Mouse (Mus musculus) layer of hippocampus, adult 9-10 months (tissue): ENCODE data around the gene Gm3854.
"Not testable (repeated sequence)": the region's sequence is repeated elsewhere in the genome, so short reads cannot be mapped to it uniquely, and the experiment has no call there.

Source experiments
- DNase-seq: peaks from one replicate; pipeline ENCODE4 v3.0.0; 2022; ENCODE audit warnings: low spot score

Gene Gm3854

GRCm38 (mm10) chr7:6343501-6344071 is at the start of gene Gm3854:
Gene Gm3854, plus strand, starts transcription at chr7:6343759.
- peak; percentile 47 for DNase-seq

- not testable (repeated sequence) for DNase-seq
Observed at GRCm38 (mm10) chr7:6300796-6301195, 42.8 kb upstream of the Gm3854 start.

DNA sequence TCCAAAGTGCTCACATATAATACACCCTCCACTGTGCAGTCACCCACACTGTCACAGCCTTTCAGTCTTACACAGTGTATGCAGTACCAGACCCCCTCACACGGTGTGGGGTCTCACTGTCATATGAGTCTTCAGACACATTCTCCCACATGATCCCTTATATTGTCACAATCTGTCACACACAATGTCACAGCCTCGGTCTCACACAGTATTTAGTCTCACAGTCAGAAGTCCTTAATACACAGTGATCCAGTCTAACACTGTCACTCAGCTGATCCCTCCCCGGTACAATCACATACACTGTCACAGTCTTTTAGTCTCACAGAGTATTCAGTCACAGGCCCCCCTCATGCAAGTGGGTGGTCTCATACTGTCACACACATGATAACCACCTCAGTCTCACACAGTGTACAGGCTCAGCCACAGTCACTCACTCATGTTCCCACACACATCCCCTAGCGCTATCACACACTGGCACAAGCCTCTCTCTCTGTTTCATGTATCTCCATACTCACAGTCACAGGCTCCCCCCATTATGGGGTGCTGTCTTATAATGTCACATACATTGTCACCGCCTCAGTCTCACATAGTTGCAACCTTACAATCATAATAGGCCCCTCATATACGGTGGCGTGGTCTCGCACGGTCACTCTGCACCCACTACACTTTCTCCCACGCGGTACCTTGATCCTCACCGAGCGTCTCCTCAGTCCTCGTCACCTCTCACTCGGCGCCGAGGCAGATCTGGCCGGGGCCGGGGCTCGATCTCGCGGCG is 12.9 kb upstream of the Gm3854 start:
- DNase-seq, result no peak

GRCm38 (mm10) chr7:6331233-6331956 is 12.2 kb upstream of the Gm3854 start, which contains the start of gene Zfp583:
Gene Zfp583, minus strand, starts transcription at chr7:6331285.
- DNase-seq, result peak; percentile 57

DNA sequence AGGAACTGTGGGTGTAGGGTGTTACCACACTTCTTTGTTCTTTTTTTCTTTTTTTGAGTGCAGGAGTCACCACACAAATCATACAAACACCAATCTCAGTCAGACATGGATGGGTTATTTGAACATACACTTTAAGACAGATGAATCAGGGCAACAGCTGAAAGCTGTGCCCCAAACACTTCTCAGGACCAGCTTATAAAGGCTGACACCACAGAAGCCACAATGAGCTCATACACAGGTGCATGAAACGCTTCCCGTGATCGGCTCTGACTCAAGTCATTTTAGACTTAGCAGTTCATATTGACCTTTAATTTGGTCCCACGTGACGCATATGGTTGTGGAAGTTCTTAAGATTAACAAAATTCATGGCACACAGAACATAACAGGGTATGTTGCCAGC is 3.7 kb upstream of the Gm3854 start:
- no peak for DNase-seq

GRCm38 (mm10) chr7:6344124-6344523 is 565 bp downstream of the Gm3854 start:
- no peak for DNase-seq

DNA sequence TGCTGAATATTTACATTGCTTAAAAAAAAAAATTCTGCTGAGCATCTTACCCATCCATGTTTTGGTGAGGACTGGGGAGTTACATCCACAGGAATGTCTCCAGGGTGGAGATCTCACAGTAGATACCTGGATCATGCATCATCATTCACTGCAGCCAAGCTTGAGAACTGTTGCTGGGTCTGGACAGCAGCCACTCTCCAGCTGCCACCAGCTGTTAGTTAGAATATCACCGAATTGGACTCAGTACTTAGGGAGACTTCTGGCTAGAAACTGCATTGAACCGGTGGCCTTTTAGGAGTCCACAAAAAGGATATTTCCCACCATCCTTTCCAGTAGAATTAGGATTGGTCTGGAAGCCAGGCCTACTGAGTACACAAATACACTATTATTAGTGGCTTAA is 14.6 kb downstream of the Gm3854 start:
- no peak for DNase-seq

DNA sequence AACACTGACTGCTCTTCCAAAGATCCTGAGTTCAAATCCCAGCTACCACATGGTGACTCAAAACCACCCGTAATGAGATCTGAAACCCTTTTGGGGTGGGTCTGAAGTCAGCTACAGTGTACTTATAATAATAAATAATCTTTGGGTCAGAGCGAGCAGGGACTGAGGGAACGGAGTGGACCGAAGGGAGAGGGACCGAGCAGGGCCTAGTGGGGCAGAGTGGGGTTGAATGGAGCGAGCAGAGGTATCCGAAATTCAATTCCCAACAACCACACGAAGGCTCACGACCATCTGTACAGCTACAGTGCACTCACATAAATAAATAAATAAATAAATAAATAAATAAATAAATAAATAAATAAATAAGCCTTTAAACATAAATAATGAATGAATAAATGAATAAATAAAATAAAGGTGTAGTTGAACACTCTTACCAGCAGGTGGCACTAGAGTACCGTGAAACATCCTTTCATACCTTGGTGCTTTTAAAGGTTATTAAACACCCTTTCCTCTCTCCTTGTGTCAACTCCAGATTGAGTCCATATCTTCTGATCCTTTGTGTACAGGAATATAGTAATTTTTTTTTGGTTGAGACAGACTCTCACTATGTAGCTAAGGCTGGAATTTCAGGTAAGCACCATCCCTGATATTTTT is 15.5 kb downstream of the Gm3854 start:
- DNase-seq, result no peak

DNA sequence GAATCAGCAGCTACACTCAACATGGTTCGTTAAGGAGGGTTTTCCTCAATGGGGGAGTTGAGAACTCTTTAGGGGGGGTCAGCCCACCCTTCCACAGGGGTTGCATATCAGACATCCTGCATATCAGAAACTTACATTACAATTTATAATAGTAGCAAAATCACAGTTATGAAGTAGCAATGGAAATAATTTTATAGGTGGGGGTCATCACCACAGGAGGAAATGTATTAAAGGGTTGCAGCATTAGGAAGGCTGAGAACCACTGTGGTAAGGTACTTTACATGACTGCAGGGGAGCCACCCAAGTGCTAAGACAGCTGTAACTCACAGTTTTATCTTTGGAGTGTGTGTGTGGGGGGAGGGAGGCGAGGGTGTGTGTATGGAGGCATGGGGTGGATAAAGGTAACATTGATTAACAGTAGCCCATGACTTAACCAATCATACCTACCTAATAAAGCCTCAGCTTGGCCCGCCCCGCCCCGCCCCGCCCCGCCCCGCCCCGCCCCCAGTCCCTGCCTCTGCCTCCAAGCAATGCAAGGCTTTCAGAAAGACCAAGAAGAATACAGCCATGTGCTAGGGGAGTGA is 17.0 kb downstream of the Gm3854 start:
- no peak for DNase-seq

DNA sequence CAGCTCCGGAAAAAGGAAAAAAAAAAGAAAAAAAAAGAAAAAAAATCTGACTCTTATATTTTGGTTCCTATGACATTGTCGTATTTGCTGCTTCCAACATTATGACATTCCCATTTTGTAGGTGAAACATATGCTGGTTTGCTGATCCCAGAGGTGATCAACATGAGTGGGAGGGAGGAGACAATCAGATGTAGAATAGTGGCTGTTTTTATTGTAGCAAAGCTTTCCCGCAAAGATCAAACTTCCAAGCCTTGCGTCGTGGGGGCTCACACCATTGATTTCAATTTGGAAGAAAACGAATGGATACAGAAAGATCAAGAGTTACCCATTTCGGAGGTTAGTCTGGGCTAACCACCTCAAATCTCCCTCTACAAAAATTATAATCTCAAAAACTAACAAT is 18.2 kb downstream of the Gm3854 start:
- no peak for DNase-seq

DNA sequence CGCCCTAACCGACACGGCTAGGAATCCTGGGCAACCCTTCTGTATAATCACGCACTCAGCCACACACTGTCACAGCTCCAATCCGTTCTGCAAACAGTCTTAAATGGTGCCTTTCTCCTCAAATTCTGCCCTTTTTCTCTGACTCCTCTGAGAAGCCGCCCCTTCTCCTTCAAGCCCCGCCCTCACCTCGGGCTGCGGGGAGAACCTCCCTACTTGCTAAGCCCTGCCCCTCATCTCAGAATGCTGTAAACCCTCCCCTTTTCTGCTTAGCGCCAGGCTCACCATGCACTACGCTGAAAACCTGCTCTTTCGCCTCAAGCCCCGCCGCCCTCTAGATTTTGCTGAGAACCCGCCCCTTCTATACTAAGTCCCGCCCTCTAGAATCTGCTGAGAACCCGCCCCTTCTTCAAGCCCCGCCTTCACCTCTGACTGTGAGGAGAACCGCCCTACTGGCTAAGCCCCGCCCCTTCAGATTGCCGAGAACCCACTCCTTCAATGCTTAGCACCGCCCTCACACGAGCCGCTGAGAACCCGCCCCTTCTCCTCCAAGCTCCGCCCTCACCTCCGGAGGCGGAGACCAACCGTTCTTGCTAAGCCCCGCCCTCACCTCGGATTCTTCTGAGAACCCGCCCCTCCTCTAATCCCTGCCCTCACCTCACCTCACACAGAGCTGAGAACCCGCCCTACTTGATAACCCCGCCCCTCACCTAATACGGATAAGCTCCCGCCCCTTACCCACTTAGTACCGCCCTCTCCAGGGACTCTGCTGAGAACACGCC is 18.9 kb downstream of the Gm3854 start:
- DNase-seq, result peak; percentile 94

- no peak for DNase-seq
Observed at GRCm38 (mm10) chr7:6363047-6363488, 19.5 kb downstream of the Gm3854 start, which contains the start of gene Zfp78. Gene Zfp78, plus strand, starts transcription at chr7:6363280.

- DNase-seq, result no peak
Observed at GRCm38 (mm10) chr7:6364761-6365160, 21.2 kb downstream of the Gm3854 start.

DNA sequence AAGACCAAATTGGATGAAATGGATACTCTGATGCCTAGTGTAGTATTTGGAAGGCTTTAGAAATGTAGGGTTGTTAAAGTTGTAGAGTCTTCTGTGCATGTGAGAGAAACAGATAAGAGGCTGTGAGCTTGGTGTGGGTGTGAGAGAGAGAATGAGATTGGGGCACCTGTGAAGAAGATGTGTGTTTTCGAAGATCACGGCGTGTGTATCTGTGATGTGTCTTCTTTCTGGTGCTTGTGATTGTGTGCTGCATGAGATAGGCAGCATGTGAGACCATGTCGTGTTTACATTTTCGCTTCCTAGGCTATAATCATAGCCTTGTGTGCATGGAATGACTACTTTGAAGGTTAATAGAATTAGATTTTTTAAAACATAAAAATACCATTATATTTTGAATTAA is 23.6 kb downstream of the Gm3854 start:
- DNase-seq, result no peak

- not testable (repeated sequence) for DNase-seq
Observed at GRCm38 (mm10) chr7:6368146-6368545, 24.6 kb downstream of the Gm3854 start.

DNA sequence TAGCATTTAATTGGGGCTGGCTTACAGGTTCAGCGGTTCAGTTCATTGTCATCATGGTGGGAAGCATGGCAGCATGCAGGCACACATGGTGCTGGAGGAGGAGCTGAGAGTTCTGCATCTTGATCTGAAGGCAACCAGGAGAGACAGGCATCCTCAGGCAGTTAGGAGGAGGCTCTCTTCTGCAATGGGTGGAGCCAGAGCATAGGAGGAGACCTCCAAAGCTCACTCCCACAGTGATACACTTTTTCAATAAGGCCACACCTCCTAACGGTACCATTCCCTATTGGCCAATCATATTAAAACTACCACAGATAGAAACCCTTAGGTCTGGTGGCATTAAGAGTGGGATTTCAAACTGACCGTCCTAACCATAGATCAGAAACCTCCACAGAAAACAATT is 25.9 kb downstream of the Gm3854 start:
- no peak for DNase-seq

- DNase-seq, result no peak
Observed at GRCm38 (mm10) chr7:6372993-6373392, 29.4 kb downstream of the Gm3854 start.

DNA sequence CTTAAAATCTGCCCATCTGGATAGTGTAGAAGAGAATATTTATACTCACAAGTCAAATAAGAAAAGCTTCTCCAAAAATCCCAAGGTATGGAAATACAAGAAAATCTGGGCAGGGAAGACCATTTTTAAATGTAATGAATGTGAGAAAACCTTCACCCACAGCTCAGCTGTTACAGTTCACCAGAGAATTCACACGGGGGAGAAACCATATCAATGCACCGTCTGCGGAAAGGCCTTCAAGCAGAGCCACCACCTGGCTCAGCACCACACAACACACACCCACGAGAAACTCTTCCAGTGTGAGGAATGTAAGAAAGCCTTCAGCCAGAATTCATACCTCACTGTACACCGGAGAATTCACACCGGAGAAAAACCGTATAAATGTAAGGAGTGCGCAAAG is 34.9 kb downstream of the Gm3854 start:
- no peak for DNase-seq

DNA sequence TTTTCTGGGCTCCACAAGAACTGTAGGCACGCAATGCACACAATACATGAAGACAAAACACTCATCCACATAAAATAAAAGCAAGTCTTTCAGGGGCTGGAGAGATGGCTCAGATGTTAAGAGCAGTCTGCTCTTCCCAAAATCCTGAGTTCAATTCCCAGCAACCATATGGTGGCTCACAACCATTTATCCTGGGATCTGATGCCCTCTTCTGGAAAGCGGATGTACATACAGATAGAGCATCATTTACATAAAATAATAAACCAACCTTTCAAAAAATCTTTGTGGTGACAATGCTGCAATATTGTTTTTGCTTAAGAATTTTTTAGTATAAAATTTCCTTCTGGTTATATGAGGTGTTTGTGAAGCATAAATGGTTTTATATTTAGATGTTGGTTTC is 37.9 kb downstream of the Gm3854 start:
- DNase-seq, result no peak

DNA sequence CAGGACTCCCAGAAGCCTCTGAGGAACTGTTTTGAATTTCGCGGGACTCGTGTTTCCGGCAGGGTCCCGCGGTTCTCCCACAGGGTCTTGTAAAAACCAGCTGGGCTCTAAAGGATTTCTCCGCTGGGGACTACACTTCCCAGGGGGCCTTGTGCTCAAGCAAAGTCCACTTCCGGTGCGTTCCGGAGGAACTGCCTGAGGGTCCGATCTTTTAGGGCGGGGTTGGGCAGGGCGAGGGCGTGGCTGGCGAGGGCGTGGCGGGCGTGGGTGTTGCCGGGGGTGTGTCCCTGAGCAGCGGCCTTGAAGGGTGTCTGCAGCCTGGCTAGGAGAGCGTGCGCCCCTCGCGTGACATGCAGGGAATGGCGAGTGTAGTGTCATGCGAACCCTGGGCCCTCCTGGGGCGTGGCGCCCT is 39.5 kb downstream of the Gm3854 start, which contains the start of gene Zfp28:
Zfp28 (plus strand) TSS at position 252 of the 412 bp plus-strand sequence.
- peak; percentile 71 for DNase-seq

DNA sequence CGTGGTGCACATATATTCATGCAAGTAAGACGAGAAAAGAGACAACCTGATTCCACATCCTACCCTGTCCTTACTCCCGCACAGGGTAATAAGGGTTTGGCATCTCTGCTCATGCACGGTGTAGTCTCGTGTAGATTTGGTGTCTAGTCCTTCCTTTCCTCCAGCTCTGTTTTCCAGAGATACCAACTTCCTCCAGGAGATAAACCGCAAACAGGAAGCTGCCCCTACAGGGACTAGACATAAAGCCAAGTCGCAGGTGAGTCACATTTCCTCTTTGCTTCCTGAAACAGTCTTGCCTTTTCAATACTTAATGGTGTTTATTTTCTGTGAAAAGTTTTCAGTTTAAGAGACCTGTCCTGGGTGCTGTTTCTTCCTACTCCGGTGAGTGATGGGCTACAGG is 40.5 kb downstream of the Gm3854 start:
- no peak for DNase-seq
